Mouse (Mus musculus) G1E (cell line): ENCODE data around the gene Psmc2.

Source experiments
- CTCF ChIP-seq: IDR thresholded peaks from 2 replicates; pipeline ENCODE4 v1.5.1; 2012; ENCODE audit warnings: low read depth, low read length, inconsistent platforms, mixed read lengths
- GATA1 ChIP-seq: IDR thresholded peaks from 2 replicates; pipeline ENCODE4 v1.6.1; 2012; ENCODE audit warnings: borderline replicate concordance, low read length, inconsistent platforms, mixed read lengths
- GATA2 ChIP-seq: IDR thresholded peaks from 2 replicates; pipeline ENCODE4 v1.6.1; 2012; ENCODE audit warnings: low read depth, low read length, inconsistent platforms, borderline replicate concordance
- POLR2AphosphoS5 ChIP-seq: IDR thresholded peaks from 2 replicates; pipeline ENCODE4 v1.6.1; 2012; ENCODE audit warnings: low read depth, low read length, inconsistent platforms; ENCODE audit not compliant: insufficient replicate concordance

DNA sequence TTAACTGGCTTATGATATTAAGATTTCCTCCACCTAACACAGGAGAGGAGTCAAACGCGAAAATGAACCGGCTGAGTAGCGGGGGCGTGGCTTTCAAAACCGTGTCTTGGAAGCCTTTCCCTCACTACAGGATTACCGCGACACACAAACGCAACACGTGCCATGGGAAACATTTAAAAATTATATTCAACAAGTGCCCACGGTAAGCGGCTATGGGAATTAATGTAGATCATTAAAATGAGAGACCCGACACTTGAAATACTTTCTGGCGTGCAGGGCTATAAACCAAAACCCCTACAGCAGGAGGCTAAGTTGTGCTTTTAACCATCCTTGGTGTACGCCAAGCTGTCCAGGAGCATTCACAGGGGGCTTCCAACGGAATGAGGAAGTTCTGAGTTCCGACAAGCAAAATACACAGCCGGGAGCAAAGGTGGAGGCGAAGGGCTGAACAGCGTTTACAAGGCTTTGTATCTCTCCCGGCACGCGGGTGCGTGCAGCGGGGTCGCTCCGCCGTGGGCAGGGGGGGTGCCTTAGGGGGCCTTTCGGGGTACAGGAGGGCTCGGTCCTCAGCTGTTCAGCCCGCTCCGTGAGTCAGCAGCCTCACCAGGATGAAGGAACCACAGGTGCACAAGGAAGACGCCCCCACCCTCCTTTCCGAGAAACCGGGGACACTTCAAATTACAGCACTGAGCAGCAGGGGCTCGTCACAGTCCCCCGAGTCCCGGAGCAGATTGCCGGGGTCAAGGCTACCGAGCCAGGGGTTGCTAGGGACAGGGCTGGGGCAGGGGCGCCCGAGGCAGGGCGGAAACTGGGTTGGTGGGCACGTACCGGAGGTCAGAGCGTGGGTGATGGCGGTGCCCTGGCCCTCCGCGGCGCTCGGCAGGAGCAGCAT lies 676 bp upstream of the Psmc2 start:
- TF ChIP-seq CTCF (no peak), GATA1 (no peak), POLR2AphosphoS5 (no peak), GATA2 (no peak)
